Mouse (Mus musculus) liver, postnatal 0 days (tissue): ENCODE data around the gene Ak4.

Experiments used
- CTCF ChIP-seq: sonication (generic); IDR thresholded peaks from 2 replicates; pipeline ENCODE4 v1.5.1; 2016; ENCODE audit warnings: antibody characterized with exemption, low read depth
- EP300 ChIP-seq: IDR thresholded peaks from 2 replicates; pipeline ENCODE4 v1.6.1; 2016; ENCODE audit warnings: antibody characterized with exemption, low read depth, mild to moderate bottlenecking

DNA sequence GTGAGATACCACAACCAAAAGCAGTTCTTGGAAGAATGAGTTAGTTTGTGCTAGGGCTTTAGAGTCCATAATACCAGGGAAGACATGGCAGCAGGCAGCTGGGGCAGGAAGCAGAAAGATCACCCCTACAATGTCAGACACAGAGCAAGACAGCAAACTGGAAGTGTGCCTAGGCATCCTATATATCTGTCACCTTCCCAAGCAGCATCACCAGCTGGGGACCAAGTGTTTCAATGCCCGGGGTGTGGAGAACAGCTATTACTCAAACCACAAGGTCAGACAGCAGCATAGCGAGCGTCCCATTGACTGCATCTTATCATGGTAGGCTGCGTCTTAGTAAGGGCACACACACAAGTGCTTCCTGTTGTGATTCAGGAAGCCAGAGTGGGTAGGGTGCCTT lies 32.0 kb downstream of the Ak4 start:
- TF ChIP-seq CTCF (no peak), EP300 (no peak)
